Mouse (Mus musculus) cerebellum, adult 2 months (tissue): ENCODE measurements around the gene Itga4. TPM values are rescaled to one million over a fixed set of nuclear protein-coding genes. Genes with fewer than 3 reads are reported as not detected.

Source experiments
- DNase-seq, 2 experiments: peaks; one replicate each; pipeline ENCODE4 v3.0.0; 2021
- H3K27ac ChIP-seq: fragments of 200-500 bp; 2 replicates; pipeline ENCODE4 v1.5.1; 2012; ENCODE audit warnings: low read length, control low read depth, inconsistent platforms; ENCODE audit not compliant: insufficient read depth
- H3K27me3 ChIP-seq: fragments of 200-500 bp; 2 replicates; pipeline ENCODE4 v1.6.1; 2012; ENCODE audit warnings: inconsistent platforms, mild to moderate bottlenecking, low read length, moderate library complexity; ENCODE audit not compliant: control insufficient read depth, insufficient read depth
- H3K4me1 ChIP-seq: fragments of 200-500 bp; 2 replicates; pipeline ENCODE4 v1.6.1; 2011; ENCODE audit warnings: low read length; ENCODE audit not compliant: control insufficient read depth, insufficient read depth
- H3K4me3 ChIP-seq: fragments of 200-500 bp; replicated peaks from 2 replicates; pipeline ENCODE3; 2011; ENCODE audit warnings: mild to moderate bottlenecking, low read depth, low read length, control low read depth; ENCODE audit not compliant: insufficient read depth
- CTCF ChIP-seq: fragments of 200-500 bp; IDR thresholded peaks from 2 replicates; pipeline ENCODE4 v1.5.1; 2011; ENCODE audit warnings: low read depth, mild to moderate bottlenecking, control low read depth, low read length, moderate library complexity, borderline replicate concordance; ENCODE audit not compliant: insufficient read depth
- POLR2A ChIP-seq: fragments of 200-500 bp; IDR thresholded peaks from 2 replicates; pipeline ENCODE4 v1.6.1; 2011; ENCODE audit warnings: low read length, control low read depth, borderline replicate concordance; ENCODE audit not compliant: insufficient read depth
- WGBS: fragments of 180-500 bp; shearing (Covaris S2); methylation state at CpG from one replicate; pipeline ENCODE4 v1.1.7; 2018; 5-methylcytosine and 5-hydroxymethylcytosine counted together
- polyA plus RNA-seq: library from polyadenylated mRNA; depleted of rRNA; stranded (reverse); fragments of >200 nt; gene quantifications from 2 replicates; pipeline ENCODE4 v1.2.3, GENCODE M21; 2012

The Itga4 gene
- polyA plus RNA-seq, 1 experiment = 1.7 TPM

- WGBS = 5% methylated on average over 7 of the region's 7 CpGs
- Histone ChIP-seq H3K27me3 (no peaks in the 10 kb centered on the region), H3K4me3 (peak overlapping the region; percentile 55), H3K4me1 (no peaks in the 10 kb centered on the region), H3K27ac (no peak overlapping the region)
- TF ChIP-seq POLR2A = no peak
- no peak for TF ChIP-seq CTCF
- DNase-seq = peak in 1 of 2 experiments; percentile 16
Measured at GRCm38 (mm10) chr2:79256001-79256339, 744 bp downstream of the Itga4 start.

- DNase-seq = no peak
- 86% methylated on average over 1 of the region's 1 CpGs for WGBS
- TF ChIP-seq POLR2A (no peak), CTCF (no peak)
- Histone ChIP-seq H3K4me3 (no peak overlapping the region), H3K4me1 (no peaks in the 10 kb centered on the region), H3K27ac (no peak overlapping the region), H3K27me3 (no peaks in the 10 kb centered on the region)
Measured at GRCm38 (mm10) chr2:79256376-79256775, 1.1 kb downstream of the Itga4 start.

DNA sequence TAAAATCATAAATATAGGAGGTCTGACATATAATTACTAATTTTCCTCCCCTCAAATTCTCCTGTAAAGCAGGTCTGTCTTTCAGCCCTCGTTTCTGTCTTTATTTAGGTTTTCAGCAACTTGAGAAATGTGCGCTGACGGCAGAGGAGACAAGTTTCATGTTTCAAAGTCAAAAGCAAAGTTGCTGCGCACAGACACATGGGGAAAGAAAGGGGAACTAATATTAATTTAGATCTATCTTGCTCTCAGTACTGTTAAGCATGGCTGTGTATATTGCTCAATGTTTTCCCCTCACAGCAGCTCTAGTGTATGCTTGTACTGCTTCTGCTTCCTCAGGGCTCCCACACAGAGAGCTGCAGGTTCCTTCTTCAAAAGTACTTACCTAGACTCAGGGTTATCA, 1.7 kb downstream of the Itga4 start:
- 92% methylated on average over 4 of the region's 4 CpGs for WGBS
- Histone ChIP-seq H3K27me3 (no peaks in the 10 kb centered on the region), H3K27ac (no peak overlapping the region), H3K4me3 (no peak overlapping the region), H3K4me1 (no peaks in the 10 kb centered on the region)
- no peak for DNase-seq
- TF ChIP-seq POLR2A = no peak
- no peak for TF ChIP-seq CTCF

- no peak for DNase-seq
- Histone ChIP-seq H3K4me3 (no peak overlapping the region), H3K27me3 (no peaks in the 10 kb centered on the region), H3K27ac (no peak overlapping the region), H3K4me1 (no peaks in the 10 kb centered on the region)
- 87% methylated on average over 4 of the region's 4 CpGs for WGBS
- TF ChIP-seq POLR2A (no peak), CTCF (no peak)
Measured at GRCm38 (mm10) chr2:79257411-79257810, 2.2 kb downstream of the Itga4 start.

GRCm38 (mm10) chr2:79259326-79259725, 4.1 kb downstream of the Itga4 start:
- H3K27me3 ChIP-seq = no peaks in the 10 kb centered on the region
- TF ChIP-seq POLR2A (no peak), CTCF (no peak)
- no peak for DNase-seq
- H3K27ac ChIP-seq = no peak overlapping the region
- H3K4me3 ChIP-seq = no peak overlapping the region
- H3K4me1 ChIP-seq = no peaks in the 10 kb centered on the region
- WGBS = 81% methylated on average over 4 of the region's 4 CpGs

- Histone ChIP-seq H3K27me3 (no peaks in the 10 kb centered on the region), H3K4me3 (no peak overlapping the region), H3K27ac (no peak overlapping the region), H3K4me1 (no peaks in the 10 kb centered on the region)
- WGBS = 50% methylated on average over 4 of the region's 4 CpGs
- TF ChIP-seq CTCF = peak; percentile 59; the same call in 1 of the 2 replicates
- TF ChIP-seq POLR2A = no peak
- DNase-seq = peak; percentile 48 to 65
Measured at GRCm38 (mm10) chr2:79265665-79266064, 10.4 kb downstream of the Itga4 start.

DNA sequence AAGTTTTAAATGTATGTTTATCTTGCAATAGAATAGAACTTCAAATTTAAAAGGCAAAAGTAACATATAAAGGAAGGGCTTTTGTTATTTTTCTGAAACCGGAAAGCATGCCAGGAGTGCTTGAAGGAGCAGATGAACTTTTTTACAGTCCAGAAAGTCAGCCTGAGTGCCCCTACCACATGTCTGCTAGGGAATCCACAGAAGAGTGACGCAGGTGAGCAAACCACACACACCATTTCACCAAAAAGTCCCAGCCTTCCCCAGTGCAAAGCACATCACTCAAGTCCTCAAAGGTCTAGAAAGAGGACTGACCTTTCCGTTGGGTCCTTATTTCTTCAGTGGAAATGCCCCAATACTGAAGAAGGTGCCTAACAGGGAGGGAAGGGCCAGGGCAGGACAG, 11.3 kb downstream of the Itga4 start:
- Histone ChIP-seq H3K27me3 (no peaks in the 10 kb centered on the region), H3K4me1 (no peaks in the 10 kb centered on the region), H3K27ac (no peak overlapping the region), H3K4me3 (no peak overlapping the region)
- WGBS = over 99% methylated on average over 3 of the region's 3 CpGs
- TF ChIP-seq CTCF (no peak), POLR2A (no peak)
- DNase-seq = no peak

DNA sequence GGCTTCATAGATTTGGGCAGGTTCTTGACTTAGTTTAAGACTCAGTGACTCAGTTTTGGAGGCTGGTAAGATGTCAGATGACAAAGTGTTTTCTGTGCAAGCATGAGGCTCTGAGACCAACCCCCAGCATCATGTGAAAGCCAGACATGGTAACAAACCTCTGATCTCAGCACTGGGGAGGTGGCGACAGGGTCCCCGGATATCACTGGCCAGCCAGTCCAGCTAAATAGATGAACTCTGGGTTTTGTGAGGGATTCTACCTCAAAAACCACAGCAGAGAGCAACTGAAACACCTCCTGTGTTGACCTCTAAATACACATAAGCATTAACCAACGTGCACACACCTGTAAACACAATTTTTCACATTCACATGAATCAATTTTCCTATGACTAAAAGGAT, 12.0 kb downstream of the Itga4 start:
- no peak for DNase-seq
- Histone ChIP-seq H3K27ac (no peak overlapping the region), H3K27me3 (no peaks in the 10 kb centered on the region), H3K4me1 (no peaks in the 10 kb centered on the region), H3K4me3 (no peak overlapping the region)
- 92% methylated on average over 3 of the region's 3 CpGs for WGBS
- TF ChIP-seq POLR2A (no peak), CTCF (no peak)
